Mouse (Mus musculus): Measurements from ENCODE around the gene Hspa12b. TPM values are rescaled to one million over a fixed set of nuclear protein-coding genes. Genes with fewer than 3 reads are reported as not detected.
A peak's percentile ranks its signal among the peaks of the same experiment; 100 is the strongest.

The Hspa12b gene
- total and polyA plus RNA-seq, 2 experiments from 2014 or later: 3.3 to 11.2 TPM

- no peak for DNase-seq (ENCODE audit: low spot score)
- H3K4me2 ChIP-seq (ENCODE audit: low read depth, low read length): no peak overlapping the region
- H3K4me3 ChIP-seq (ENCODE audit: low read length): no peak overlapping the region
- ATAC-seq: no peak
- no peaks in the 10 kb centered on the region for H3K9me3 ChIP-seq (ENCODE audit: low read length)
- H3K27me3 ChIP-seq (ENCODE audit: insufficient read depth, low read length): no peaks in the 10 kb centered on the region
- 92% methylated on average over 5 of the region's 5 CpGs for WGBS
- TF ChIP-seq CTCF (IDR thresholded peaks at IDR 0.05; ENCODE audit: low read depth): no peak
- no peaks in the 10 kb centered on the region for H3K4me1 ChIP-seq (ENCODE audit: insufficient read depth, low read length)
- no peak overlapping the region for H3K9ac ChIP-seq (replicated peaks; ENCODE audit: low read length)
- H3K27ac ChIP-seq: no peak overlapping the region
- H3K36me3 ChIP-seq (ENCODE audit: insufficient read depth, low read length): no peaks in the 10 kb centered on the region
These were observed 21.1 kb upstream of the Hspa12b start for GRCm38 (mm10) chr2:131105989-131106388.

GRCm38 (mm10) chr2:131118968-131119574 lies 8.0 kb upstream of the Hspa12b start:
- Histone ChIP-seq H3K4me2 (ENCODE audit: low read depth, low read length) (no peak overlapping the region), H3K27ac (no peak overlapping the region), H3K27me3 (ENCODE audit: insufficient read depth, low read length) (no peaks in the 10 kb centered on the region), H3K9me3 (ENCODE audit: low read length) (no peaks in the 10 kb centered on the region), H3K4me1 (ENCODE audit: insufficient read depth, low read length) (no peaks in the 10 kb centered on the region), H3K4me3 (ENCODE audit: low read length) (no peak overlapping the region), H3K9ac (replicated peaks; ENCODE audit: low read length) (no peak overlapping the region), H3K36me3 (ENCODE audit: insufficient read depth, low read length) (no peaks in the 10 kb centered on the region)
- DNase-seq (ENCODE audit: low spot score) (no peak), ATAC-seq (no peak)
- TF ChIP-seq CTCF (IDR thresholded peaks at IDR 0.05; ENCODE audit: low read depth): no peak
- WGBS: 85% methylated on average over 2 of the region's 2 CpGs

- no peak for DNase-seq (ENCODE audit: low spot score)
- Histone ChIP-seq H3K9ac (replicated peaks; ENCODE audit: low read length) (no peak overlapping the region), H3K27ac (no peak overlapping the region), H3K36me3 (ENCODE audit: insufficient read depth, low read length) (no peaks in the 10 kb centered on the region), H3K27me3 (ENCODE audit: insufficient read depth, low read length) (no peaks in the 10 kb centered on the region), H3K4me1 (ENCODE audit: insufficient read depth, low read length) (peaks cover 9% of the 10 kb centered on the region), H3K4me3 (ENCODE audit: low read length) (no peak overlapping the region), H3K9me3 (ENCODE audit: low read length) (no peaks in the 10 kb centered on the region), H3K4me2 (ENCODE audit: low read depth, low read length) (no peak overlapping the region)
- ATAC-seq: no peak
- TF ChIP-seq CTCF (IDR thresholded peaks at IDR 0.05; ENCODE audit: low read depth): no peak
- 64% methylated on average over 3 of the region's 3 CpGs for WGBS
These were observed 2.9 kb upstream of the Hspa12b start for GRCm38 (mm10) chr2:131124166-131124565.

- H3K36me3 ChIP-seq (ENCODE audit: insufficient read depth, low read length): no peaks in the 10 kb centered on the region
- DNase-seq (ENCODE audit: low spot score) (no peak), ATAC-seq (no peak)
- no peak for TF ChIP-seq CTCF (IDR thresholded peaks at IDR 0.05; ENCODE audit: low read depth)
- H3K9ac ChIP-seq (replicated peaks; ENCODE audit: low read length): no peak overlapping the region
- H3K4me3 ChIP-seq (ENCODE audit: low read length): no peak overlapping the region
- WGBS: 91% methylated on average over 9 of the region's 9 CpGs
- H3K4me2 ChIP-seq (ENCODE audit: low read depth, low read length): no peak overlapping the region
- peaks cover 9% of the 10 kb centered on the region for H3K4me1 ChIP-seq (ENCODE audit: insufficient read depth, low read length)
- no peak overlapping the region for H3K27ac ChIP-seq
- no peaks in the 10 kb centered on the region for H3K9me3 ChIP-seq (ENCODE audit: low read length)
- no peaks in the 10 kb centered on the region for H3K27me3 ChIP-seq (ENCODE audit: insufficient read depth, low read length)
These were observed 1.7 kb upstream of the Hspa12b start for GRCm38 (mm10) chr2:131125157-131125963.

- DNase-seq (ENCODE audit: low spot score) (no peak), ATAC-seq (peak; percentile 53; the same call in 1 of the 2 replicates)
- Histone ChIP-seq H3K36me3 (ENCODE audit: insufficient read depth, low read length) (no peaks in the 10 kb centered on the region), H3K4me3 (ENCODE audit: low read length) (no peak overlapping the region), H3K4me1 (ENCODE audit: insufficient read depth, low read length) (peaks cover 9% of the 10 kb centered on the region), H3K9me3 (ENCODE audit: low read length) (no peaks in the 10 kb centered on the region), H3K4me2 (ENCODE audit: low read depth, low read length) (no peak overlapping the region), H3K9ac (replicated peaks; ENCODE audit: low read length) (no peak overlapping the region), H3K27ac (no peak overlapping the region), H3K27me3 (ENCODE audit: insufficient read depth, low read length) (no peaks in the 10 kb centered on the region)
- TF ChIP-seq CTCF (IDR thresholded peaks at IDR 0.05; ENCODE audit: low read depth): no peak
- WGBS: 47% methylated on average over 9 of the region's 9 CpGs
These were observed 890 bp upstream of the Hspa12b start for GRCm38 (mm10) chr2:131125964-131126815.

- Histone ChIP-seq H3K27me3 (ENCODE audit: insufficient read depth, low read length) (no peaks in the 10 kb centered on the region), H3K4me1 (ENCODE audit: insufficient read depth, low read length) (peaks cover 9% of the 10 kb centered on the region), H3K36me3 (ENCODE audit: insufficient read depth, low read length) (no peaks in the 10 kb centered on the region), H3K9me3 (ENCODE audit: low read length) (no peaks in the 10 kb centered on the region), H3K4me2 (ENCODE audit: low read depth, low read length) (peak overlapping the region; percentile 70), H3K9ac (replicated peaks; ENCODE audit: low read length) (no peak overlapping the region), H3K4me3 (ENCODE audit: low read length) (peak overlapping the region; percentile 39), H3K27ac (no peak overlapping the region)
- DNase-seq (ENCODE audit: low spot score) (no peak), ATAC-seq (no peak)
- TF ChIP-seq CTCF (IDR thresholded peaks at IDR 0.05; ENCODE audit: low read depth): no peak
- WGBS: 87% methylated on average over 5 of the region's 5 CpGs
These were observed 1.1 kb downstream of the Hspa12b start for GRCm38 (mm10) chr2:131128211-131128610.

All from hindbrain, postnatal 0 days (tissue).